Mouse (Mus musculus): ENCODE results near the gene Tmem41b. TPM values are rescaled to one million over a fixed set of nuclear protein-coding genes. Genes with fewer than 3 reads are reported as not detected.
"Not testable (repeated sequence)": the region's sequence is repeated elsewhere in the genome, so short reads cannot be mapped to it uniquely, and the experiment has no call there.

Gene Tmem41b
- polyA plus RNA-seq, 1 experiment, result 77.0 TPM

GRCm38 (mm10) chr7:109985661-109986132 is 1.0 kb downstream of the Tmem41b start:
- peak overlapping the region; percentile 99 for H3K4me3 ChIP-seq (ENCODE audit: insufficient read depth, low read length)
- no peak overlapping the region for H3K27ac ChIP-seq (ENCODE audit: insufficient read depth, low read length)
- H3K4me1 ChIP-seq (ENCODE audit: control insufficient read depth, insufficient read depth, low read length), result peaks cover 2% of the 10 kb centered on the region; the same call in 1 of the 2 replicates
- TF ChIP-seq POLR2A (IDR thresholded peaks at IDR 0.05; ENCODE audit: low read depth, low read length) (no peak; the same call in 1 of the 2 replicates), CTCF (IDR thresholded peaks at IDR 0.05; ENCODE audit: borderline replicate concordance, insufficient read depth, low read length) (no peak)

DNA sequence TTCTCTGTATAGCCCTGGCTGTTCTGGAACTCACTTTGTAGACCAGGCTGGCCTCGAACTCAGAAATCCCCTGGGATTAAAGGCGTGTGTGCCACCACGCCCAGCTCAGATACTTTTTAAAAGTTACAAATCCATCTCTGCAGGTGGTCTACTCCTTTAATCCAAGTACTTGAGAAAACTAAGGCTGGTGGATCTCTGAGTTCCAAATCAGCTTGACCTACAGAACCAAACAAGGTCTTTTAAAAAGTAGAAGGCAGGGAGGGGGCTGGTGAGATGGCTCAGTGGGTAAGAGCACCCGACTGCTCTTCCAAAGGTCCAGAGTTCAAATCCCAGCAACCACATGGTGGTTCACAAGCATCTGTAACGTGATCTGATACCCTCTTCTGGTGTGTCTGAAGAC is 2.1 kb downstream of the Tmem41b start:
- not testable (repeated sequence) for H3K27ac ChIP-seq (ENCODE audit: insufficient read depth, low read length); H3K4me1 ChIP-seq (ENCODE audit: control insufficient read depth, insufficient read depth, low read length)
- H3K4me3 ChIP-seq (ENCODE audit: insufficient read depth, low read length), result peak overlapping the region; percentile 99; the same call in 1 of the 2 replicates

DNA sequence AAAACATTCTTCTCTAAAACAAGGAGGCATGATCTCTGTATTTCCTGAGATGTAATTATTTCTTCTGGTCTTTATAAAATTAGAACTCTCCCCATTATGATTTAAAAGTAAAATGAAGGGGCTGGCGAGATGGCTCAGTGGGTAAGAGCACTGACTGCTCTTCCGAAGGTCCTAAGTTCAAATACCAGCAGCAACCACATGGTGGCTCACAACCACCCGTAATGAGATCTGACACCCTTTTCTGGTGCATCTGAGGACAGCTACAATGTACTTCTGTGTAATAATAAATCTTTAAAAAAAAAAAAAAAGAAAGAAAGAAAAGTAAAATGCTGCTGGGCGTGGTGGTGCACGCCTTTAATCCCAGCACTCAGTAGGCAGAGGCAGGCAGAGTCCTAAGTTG is 9.6 kb downstream of the Tmem41b start:
- not testable (repeated sequence) for H3K4me3 ChIP-seq (ENCODE audit: insufficient read depth, low read length); H3K4me1 ChIP-seq (ENCODE audit: control insufficient read depth, insufficient read depth, low read length); H3K27ac ChIP-seq (ENCODE audit: insufficient read depth, low read length)

GRCm38 (mm10) chr7:109975966-109976715 is 10.6 kb downstream of the Tmem41b start:
- no peaks in the 10 kb centered on the region for H3K4me1 ChIP-seq (ENCODE audit: control insufficient read depth, insufficient read depth, low read length)
- no peak overlapping the region for H3K4me3 ChIP-seq (ENCODE audit: insufficient read depth, low read length)
- no peak for TF ChIP-seq POLR2A (IDR thresholded peaks at IDR 0.05; ENCODE audit: low read depth, low read length)
- TF ChIP-seq CTCF (IDR thresholded peaks at IDR 0.05; ENCODE audit: borderline replicate concordance, insufficient read depth, low read length), result no peak
- H3K27ac ChIP-seq (ENCODE audit: insufficient read depth, low read length), result no peak overlapping the region

DNA sequence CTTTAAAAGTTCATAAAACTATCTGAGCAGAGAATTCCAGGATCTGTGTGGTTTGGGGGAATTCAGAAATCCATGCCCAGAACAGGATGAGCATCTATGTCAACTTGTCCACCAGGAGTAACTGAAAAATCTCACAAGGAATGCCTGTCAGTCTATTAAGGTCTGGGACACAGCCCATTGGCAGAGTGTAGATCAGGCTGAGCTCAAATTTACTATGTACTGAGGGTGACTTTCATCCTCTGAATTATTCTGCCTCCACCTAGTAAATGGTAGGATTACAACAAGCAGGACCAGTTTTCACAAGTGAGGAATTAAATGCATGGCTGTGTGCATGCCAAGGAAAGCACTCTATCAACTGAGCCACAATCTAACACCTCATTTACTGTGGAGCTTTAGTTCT is 17.2 kb downstream of the Tmem41b start:
- peaks cover 6% of the 10 kb centered on the region; the same call in 1 of the 2 replicates for H3K4me1 ChIP-seq (ENCODE audit: control insufficient read depth, insufficient read depth, low read length)
- H3K27ac ChIP-seq (ENCODE audit: insufficient read depth, low read length), result peak overlapping the region; percentile 54
- TF ChIP-seq POLR2A (IDR thresholded peaks at IDR 0.05; ENCODE audit: low read depth, low read length) (no peak), CTCF (IDR thresholded peaks at IDR 0.05; ENCODE audit: borderline replicate concordance, insufficient read depth, low read length) (no peak)
- H3K4me3 ChIP-seq (ENCODE audit: insufficient read depth, low read length), result no peak overlapping the region

DNA sequence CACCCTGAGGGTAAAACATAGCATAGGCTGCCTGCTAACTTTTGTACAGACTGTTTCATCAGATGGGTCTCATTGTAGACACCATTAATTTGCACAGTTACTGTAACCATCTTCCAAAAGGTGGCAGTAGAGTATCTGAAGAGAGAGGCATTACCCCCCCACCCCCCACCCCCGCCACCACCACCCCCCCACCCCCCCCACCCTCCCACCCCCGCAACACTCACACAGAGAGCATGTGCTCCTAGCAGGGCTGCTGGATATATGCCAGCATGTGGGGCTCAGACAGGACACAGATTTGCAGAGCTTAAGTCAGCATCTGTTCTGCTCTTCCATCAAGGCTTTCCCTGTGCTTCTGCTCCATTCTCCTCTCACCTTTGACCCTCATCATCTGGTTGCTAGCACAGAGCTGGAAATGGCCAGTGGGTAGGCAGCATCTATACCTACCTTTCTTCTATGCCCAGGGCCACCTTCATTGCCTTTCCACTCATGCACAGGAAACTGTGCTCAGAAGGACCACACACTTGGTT is 17.7 kb downstream of the Tmem41b start:
- H3K27ac ChIP-seq (ENCODE audit: insufficient read depth, low read length), result peak overlapping the region; percentile 77
- peaks cover 6% of the 10 kb centered on the region; the same call in 1 of the 2 replicates for H3K4me1 ChIP-seq (ENCODE audit: control insufficient read depth, insufficient read depth, low read length)
- no peak for TF ChIP-seq CTCF (IDR thresholded peaks at IDR 0.05; ENCODE audit: borderline replicate concordance, insufficient read depth, low read length)
- no peak for TF ChIP-seq POLR2A (IDR thresholded peaks at IDR 0.05; ENCODE audit: low read depth, low read length)
- H3K4me3 ChIP-seq (ENCODE audit: insufficient read depth, low read length), result no peak overlapping the region

GRCm38 (mm10) chr7:109967805-109968579 is 18.7 kb downstream of the Tmem41b start:
- Histone ChIP-seq H3K4me3 (ENCODE audit: insufficient read depth, low read length) (no peak overlapping the region), H3K4me1 (ENCODE audit: control insufficient read depth, insufficient read depth, low read length) (peaks cover 6% of the 10 kb centered on the region; the same call in 1 of the 2 replicates), H3K27ac (ENCODE audit: insufficient read depth, low read length) (peak overlapping the region; percentile 77)
- no peak for TF ChIP-seq POLR2A (IDR thresholded peaks at IDR 0.05; ENCODE audit: low read depth, low read length)
- TF ChIP-seq CTCF (IDR thresholded peaks at IDR 0.05; ENCODE audit: borderline replicate concordance, insufficient read depth, low read length), result no peak

- Histone ChIP-seq H3K27ac (ENCODE audit: insufficient read depth, low read length) (no peak overlapping the region), H3K4me3 (ENCODE audit: insufficient read depth, low read length) (no peak overlapping the region), H3K4me1 (ENCODE audit: control insufficient read depth, insufficient read depth, low read length) (peaks cover 6% of the 10 kb centered on the region; the same call in 1 of the 2 replicates)
- TF ChIP-seq CTCF (IDR thresholded peaks at IDR 0.05; ENCODE audit: borderline replicate concordance, insufficient read depth, low read length), result no peak
- TF ChIP-seq POLR2A (IDR thresholded peaks at IDR 0.05; ENCODE audit: low read depth, low read length), result no peak
These were observed 21.1 kb downstream of the Tmem41b start for GRCm38 (mm10) chr7:109965658-109966057.

- TF ChIP-seq CTCF (IDR thresholded peaks at IDR 0.05; ENCODE audit: borderline replicate concordance, insufficient read depth, low read length) (no peak), POLR2A (IDR thresholded peaks at IDR 0.05; ENCODE audit: low read depth, low read length) (no peak)
- H3K27ac ChIP-seq (ENCODE audit: insufficient read depth, low read length), result no peak overlapping the region
- H3K4me3 ChIP-seq (ENCODE audit: insufficient read depth, low read length), result no peak overlapping the region
- peaks cover 4% of the 10 kb centered on the region; the same call in 1 of the 2 replicates for H3K4me1 ChIP-seq (ENCODE audit: control insufficient read depth, insufficient read depth, low read length)
These were observed 23.0 kb downstream of the Tmem41b start for GRCm38 (mm10) chr7:109963707-109964106.

DNA sequence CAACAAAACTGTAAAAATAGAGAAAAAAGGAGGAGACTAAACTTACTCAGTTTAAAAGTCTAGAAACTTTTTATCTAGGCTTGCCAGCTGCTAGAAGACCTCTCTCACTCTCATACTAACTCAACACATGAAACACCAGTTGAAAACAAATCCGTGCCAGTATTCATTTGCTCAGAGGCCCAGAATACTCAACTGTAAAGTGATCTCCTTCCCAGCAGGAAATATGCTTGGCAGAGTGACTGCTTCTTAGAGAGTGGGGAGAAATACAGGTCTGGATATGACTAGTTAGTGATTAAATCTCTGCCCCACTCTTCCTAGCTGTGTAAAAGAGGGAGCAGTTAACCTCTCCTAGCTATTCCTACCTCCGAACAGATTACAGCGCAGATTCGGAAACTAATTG is 24.1 kb downstream of the Tmem41b start:
- H3K27ac ChIP-seq (ENCODE audit: insufficient read depth, low read length), result 0 out of 2 replicates have a peak overlapping the region, but pooled peaks have one; percentile 43
- TF ChIP-seq CTCF (IDR thresholded peaks at IDR 0.05; ENCODE audit: borderline replicate concordance, insufficient read depth, low read length) (no peak), POLR2A (IDR thresholded peaks at IDR 0.05; ENCODE audit: low read depth, low read length) (no peak)
- no peak overlapping the region for H3K4me3 ChIP-seq (ENCODE audit: insufficient read depth, low read length)
- H3K4me1 ChIP-seq (ENCODE audit: control insufficient read depth, insufficient read depth, low read length), result peaks cover 6% of the 10 kb centered on the region; the same call in 1 of the 2 replicates

All from embryonic fibroblast, embryonic 13.5 days (primary cell).